8 mouse cellular contexts compared by ENCODE assay signal in the genomic region with DNA sequence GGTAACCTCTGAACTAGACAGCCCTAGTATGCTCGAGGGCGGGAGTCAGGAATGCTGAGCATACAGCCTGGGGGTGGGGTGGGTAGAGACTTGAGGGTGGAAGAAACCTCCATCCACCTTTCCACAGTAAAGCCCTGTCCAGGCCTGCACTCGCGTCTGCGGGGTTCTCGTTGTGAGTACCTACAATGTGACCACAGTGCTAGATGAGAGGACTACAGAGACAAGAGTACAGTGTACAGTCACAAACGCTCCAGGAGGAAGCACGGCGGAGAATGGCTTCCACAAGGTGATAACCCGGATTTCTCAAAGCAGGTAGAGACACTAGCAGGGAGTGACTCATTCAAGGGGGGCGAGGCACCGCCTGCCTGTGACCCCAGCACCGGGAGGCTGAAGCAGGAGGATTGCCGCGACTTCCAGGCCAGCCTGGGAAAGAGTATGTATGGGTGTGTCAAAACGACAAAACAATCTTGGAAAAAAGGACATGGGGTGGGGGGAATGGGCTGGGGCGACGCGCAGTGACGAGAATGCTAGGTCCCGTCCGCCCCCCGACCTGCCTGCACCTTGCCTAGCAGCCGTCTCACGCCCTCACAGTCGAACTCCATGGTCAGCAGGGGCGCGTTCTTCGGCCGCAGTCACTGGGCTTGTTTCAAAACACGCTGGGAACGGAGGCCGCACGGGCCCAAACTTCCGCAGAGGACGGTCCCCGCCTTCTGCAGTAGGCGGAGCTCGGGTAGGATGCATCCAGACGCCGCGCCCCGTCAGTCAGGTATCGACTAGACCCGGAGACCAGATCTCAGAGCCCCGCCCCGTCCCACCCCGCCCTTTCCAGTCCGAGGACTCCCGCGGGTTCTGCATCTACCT. TPM values are rescaled to one million over a fixed set of nuclear protein-coding genes. Genes with fewer than 3 reads are reported as not detected.
A peak's percentile ranks its signal among the peaks of the same experiment; 100 is the strongest.
DNase-seq lines count a peak whose midpoint lies in the region; ATAC-seq and TF ChIP-seq lines count a peak whose summit lies in the region.

A gene (minus strand): TSS at position 697 of the 861 bp plus-strand sequence.

- no peaks in the 10 kb centered on the region for H3K9me3 ChIP-seq in kidney, embryonic 14.5 days (ENCODE audit: control insufficient read depth, low read length)
- no peaks in the 10 kb centered on the region for H3K9me3 ChIP-seq in limb, embryonic 15.5 days

- TF ChIP-seq CTCF in bone marrow macrophage, adult 2 months (IDR thresholded peaks at IDR 0.05; ENCODE audit: low read depth, low read length): no peak
- no peak for TF ChIP-seq CTCF in embryonic fibroblast, embryonic 13.5 days (IDR thresholded peaks at IDR 0.05; ENCODE audit: borderline replicate concordance, insufficient read depth, low read length)

- under 1% methylated on average over 51 of the region's 51 CpGs for WGBS in kidney, embryonic 14.5 days
- WGBS in limb, embryonic 15.5 days: under 1% methylated on average over 51 of the region's 51 CpGs

- H3K27ac ChIP-seq in bone marrow macrophage, adult 2 months (ENCODE audit: insufficient read depth, low read depth, low read length): no peak within 1 kb of the TSS
- no peak within 1 kb of the TSS for H3K27ac ChIP-seq in embryonic fibroblast, embryonic 13.5 days (ENCODE audit: insufficient read depth, low read length)
- 0 out of 2 replicates have a peak within 1 kb of the TSS, but pooled peaks have one; percentile 11 for H3K27ac ChIP-seq in kidney, embryonic 14.5 days (ENCODE audit: low read depth, low read length)
- H3K27ac ChIP-seq in limb, embryonic 15.5 days: peak within 1 kb of the TSS; percentile 50; the same call in 1 of the 2 replicates

- peak within 1 kb of the TSS; percentile 86 for H3K9ac ChIP-seq in kidney, embryonic 14.5 days (ENCODE audit: low read depth, low read length)
- H3K9ac ChIP-seq in limb, embryonic 15.5 days: peak within 1 kb of the TSS; percentile 71

- ATAC-seq in kidney, embryonic 14.5 days (ENCODE audit: low FRiP score, low TSS enrichment): peak; percentile 94
- ATAC-seq in limb, embryonic 15.5 days (ENCODE audit: insufficient number of reproducible peaks, low FRiP score, low TSS enrichment, low read depth): peak; percentile 88

- TF ChIP-seq POLR2A in bone marrow macrophage, adult 2 months (IDR thresholded peaks at IDR 0.05; ENCODE audit: borderline replicate concordance, low read depth, low read length): no peak
- TF ChIP-seq POLR2A in embryonic fibroblast, embryonic 13.5 days (IDR thresholded peaks at IDR 0.05; ENCODE audit: low read depth, low read length): peak; percentile 80

- H3K4me2 ChIP-seq in kidney, embryonic 14.5 days (replicated peaks; ENCODE audit: low read depth, low read length): peak within 1 kb of the TSS; percentile 81
- H3K4me2 ChIP-seq in limb, embryonic 15.5 days: peak within 1 kb of the TSS; percentile 81

- DNase-seq in A20 (ENCODE audit: low read depth, low spot score): peak; percentile 96
- peak; percentile 90 to 92 for DNase-seq in heart, adult 9 months (ENCODE audit: low spot score in 2 of 2)
- DNase-seq in monocyte, adult 2 months (ENCODE audit: low read depth in 1 of 2, low spot score in 2 of 2): peak; percentile 54 to 70
- DNase-seq in spleen, postnatal 36 days (ENCODE audit: low spot score in 2 of 2): peak; percentile 87 to 91

- H3K4me1 ChIP-seq in bone marrow macrophage, adult 2 months (ENCODE audit: control insufficient read depth, insufficient read depth, low read length): peaks cover 6% of the 10 kb centered on the region
- peaks cover 9% of the 10 kb centered on the region for H3K4me1 ChIP-seq in embryonic fibroblast, embryonic 13.5 days (ENCODE audit: control insufficient read depth, insufficient read depth, low read length)
- no peaks in the 10 kb centered on the region; the same call in 1 of the 2 replicates for H3K4me1 ChIP-seq in kidney, embryonic 14.5 days (ENCODE audit: control insufficient read depth, insufficient read depth, low read length)
- H3K4me1 ChIP-seq in limb, embryonic 15.5 days: peaks cover 19% of the 10 kb centered on the region

- peak within 1 kb of the TSS; percentile 94 for H3K4me3 ChIP-seq in bone marrow macrophage, adult 2 months (ENCODE audit: insufficient read depth, low read length)
- peak within 1 kb of the TSS; percentile 93 for H3K4me3 ChIP-seq in embryonic fibroblast, embryonic 13.5 days (ENCODE audit: insufficient read depth, low read length)
- peak within 1 kb of the TSS; percentile 87 for H3K4me3 ChIP-seq in kidney, embryonic 14.5 days (ENCODE audit: low read length)
- H3K4me3 ChIP-seq in limb, embryonic 15.5 days: peak within 1 kb of the TSS; percentile 70

- no peaks in the 10 kb centered on the region; the same call in 1 of the 2 replicates for H3K27me3 ChIP-seq in kidney, embryonic 14.5 days (ENCODE audit: control insufficient read depth, insufficient read depth, low read length)
- peaks cover 11% of the 10 kb centered on the region; the same call in 1 of the 2 replicates for H3K27me3 ChIP-seq in limb, embryonic 15.5 days

- H3K36me3 ChIP-seq in kidney, embryonic 14.5 days (ENCODE audit: control insufficient read depth, insufficient read depth, low read length): peaks cover 13% of the 10 kb centered on the region; the same call in 1 of the 2 replicates
- peaks cover 22% of the 10 kb centered on the region for H3K36me3 ChIP-seq in limb, embryonic 15.5 days

RNA-seq across cellular contexts. Expression of the gene that starts here (rescaled TPM):
- 11.3 and 17.4 TPM in 2 replicates for polyA plus RNA-seq in bone marrow macrophage, adult 2 months (2012; ENCODE audit: insufficient read depth, insufficient read length, missing spikeins)
- 23.6 and 24.8 TPM in 2 replicates for polyA plus RNA-seq in embryonic fibroblast, embryonic 13.5 days (2011; ENCODE audit: insufficient read length, low read depth, missing spikeins)
- 10.1 and 13.6 TPM in 2 replicates for polyA plus RNA-seq in kidney, embryonic 14.5 days (2014; fragmentation: Nextera tagmentation; extraction: Ambion mirVana)
- 11.1 and 11.2 TPM in 2 replicates for polyA plus RNA-seq in limb, embryonic 15.5 days (2015; fragmentation: Nextera tagmentation; extraction: Ambion mirVana)

Comparison
In these comparisons a context has a peak if more than half of its experiments do, and no peak if none do; other contexts are left out.
1. H3K27ac ChIP-seq: peak in kidney, embryonic 14.5 days (single experiment) and limb, embryonic 15.5 days (single experiment); none in bone marrow macrophage, adult 2 months (single experiment) and embryonic fibroblast, embryonic 13.5 days (single experiment).
2. Peak in every context shown above with its lines, with median percentiles within 50 percentile points of each other: DNase-seq and H3K4me3 ChIP-seq.